Mouse (Mus musculus) heart, adult 11 months (tissue): ENCODE measurements around the gene Smarcb1.
A peak's percentile ranks its signal among the peaks of the same experiment; 100 is the strongest.

Source experiments
- DNase-seq: peaks from one replicate; pipeline ENCODE4 v3.0.0; 2022

The Smarcb1 gene

DNA sequence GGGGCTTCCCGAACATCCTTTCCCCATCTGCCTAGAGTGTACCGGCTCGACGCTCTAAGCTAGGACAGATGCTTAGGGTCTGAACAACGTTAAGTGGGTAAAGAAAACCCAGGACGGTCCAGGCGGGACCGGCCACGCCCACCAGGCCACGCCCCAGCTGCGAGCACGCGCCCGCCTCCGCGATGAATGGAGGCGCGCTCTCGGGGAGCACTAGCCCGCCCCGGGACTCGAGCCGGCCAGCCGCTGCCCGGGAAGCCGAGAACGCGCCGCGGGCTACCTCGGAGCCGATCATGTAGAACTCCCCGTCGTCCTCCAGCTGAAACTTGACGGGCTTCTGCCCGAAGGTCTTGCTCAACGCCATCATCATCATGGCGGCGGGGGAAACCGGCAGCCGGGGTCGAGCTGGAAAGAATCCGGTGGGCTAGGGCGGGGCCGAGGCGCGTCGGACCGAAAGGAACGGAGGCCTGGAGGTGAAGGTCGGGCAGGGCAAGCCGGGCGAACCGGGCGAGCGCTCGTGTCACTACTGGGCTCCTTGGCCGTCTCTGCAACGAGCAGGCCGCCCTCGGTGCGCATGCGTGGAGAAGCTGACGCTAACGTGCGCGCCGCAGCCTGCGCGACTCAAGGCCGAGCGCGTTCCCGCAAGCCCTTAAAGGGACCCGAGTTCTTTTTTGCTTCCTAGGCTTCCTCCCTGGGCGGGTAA, at the start of gene Smarcb1:
Smarcb1 (minus strand) TSS at position 592 of the 700 bp plus-strand sequence.
- DNase-seq, result peak; percentile 100

DNA sequence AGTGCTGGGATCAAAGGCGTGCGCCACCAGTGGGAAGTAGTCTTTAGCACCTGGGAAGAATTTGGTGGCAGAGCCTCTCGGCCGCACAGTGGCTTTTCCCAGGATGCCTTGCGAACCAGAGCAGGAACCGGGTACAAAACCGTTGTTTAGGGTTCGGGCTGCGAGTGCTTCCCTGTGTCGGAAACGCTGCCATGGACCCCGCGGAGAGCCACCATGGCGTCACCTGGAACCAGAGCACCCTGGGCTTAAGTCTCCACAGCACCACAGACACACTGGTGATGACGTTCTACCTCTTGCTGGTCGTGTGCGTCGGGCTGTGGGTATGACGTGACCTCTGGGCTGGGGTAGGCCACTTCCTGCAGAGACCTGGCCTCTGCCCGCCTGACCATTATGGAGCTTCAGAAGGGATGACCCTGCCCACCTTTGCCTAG, 33.0 kb upstream of the Smarcb1 start, which contains the start of gene Gm5134:
Gm5134 (plus strand) TSS at position 134 of the 431 bp plus-strand sequence.
- DNase-seq, result no peak

DNA sequence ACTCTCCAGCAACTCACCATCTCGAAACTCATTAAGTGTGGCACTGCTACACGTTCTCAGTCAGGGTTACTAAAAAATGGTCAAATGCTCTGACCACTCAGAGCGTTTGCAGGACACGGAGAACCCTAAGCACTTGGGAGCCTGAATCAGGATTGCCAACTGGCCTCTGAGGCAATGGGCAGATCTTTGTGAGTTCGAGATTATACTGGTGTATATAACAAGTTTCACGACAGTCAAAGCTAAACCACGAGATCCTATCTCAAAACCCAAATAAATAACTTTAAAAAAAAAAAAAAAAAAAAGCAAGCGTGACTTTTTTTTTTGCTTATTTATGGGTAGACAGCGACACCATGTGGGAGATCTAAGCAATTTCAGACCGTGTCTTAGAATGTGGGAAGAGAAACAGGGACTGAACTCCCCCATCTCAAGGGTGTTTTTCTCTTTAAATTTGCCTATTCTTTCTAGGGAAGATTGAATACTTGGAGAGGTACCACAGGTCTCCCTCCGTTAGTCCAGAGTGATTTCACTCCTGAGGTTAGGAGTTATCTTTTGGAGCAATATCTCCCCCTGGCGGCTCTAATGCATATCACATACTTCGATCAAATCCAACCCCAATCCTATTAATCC, 30.1 kb upstream of the Smarcb1 start:
- no peak for DNase-seq

DNA sequence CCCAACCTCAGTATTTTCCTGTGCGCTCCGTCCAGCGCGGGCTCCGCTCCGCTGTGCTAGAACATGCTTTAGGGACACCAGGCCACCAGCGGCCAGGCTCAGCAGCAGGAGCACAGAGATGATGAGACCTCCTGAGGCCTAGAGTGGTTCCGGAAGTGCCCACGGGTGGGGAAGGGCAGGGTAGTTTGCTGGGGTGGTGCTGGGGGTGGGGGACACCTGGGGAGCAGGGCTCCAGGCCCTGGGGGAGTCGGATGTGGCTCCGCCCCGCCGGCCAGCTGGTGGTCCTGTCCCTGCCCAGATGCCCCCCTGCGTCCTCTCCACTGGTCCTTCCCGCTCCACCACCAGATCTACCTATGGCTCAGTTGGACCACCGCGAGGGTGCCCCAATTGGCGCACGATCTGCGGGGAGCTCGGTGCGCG, 29.4 kb upstream of the Smarcb1 start:
- peak; percentile 91 for DNase-seq

DNA sequence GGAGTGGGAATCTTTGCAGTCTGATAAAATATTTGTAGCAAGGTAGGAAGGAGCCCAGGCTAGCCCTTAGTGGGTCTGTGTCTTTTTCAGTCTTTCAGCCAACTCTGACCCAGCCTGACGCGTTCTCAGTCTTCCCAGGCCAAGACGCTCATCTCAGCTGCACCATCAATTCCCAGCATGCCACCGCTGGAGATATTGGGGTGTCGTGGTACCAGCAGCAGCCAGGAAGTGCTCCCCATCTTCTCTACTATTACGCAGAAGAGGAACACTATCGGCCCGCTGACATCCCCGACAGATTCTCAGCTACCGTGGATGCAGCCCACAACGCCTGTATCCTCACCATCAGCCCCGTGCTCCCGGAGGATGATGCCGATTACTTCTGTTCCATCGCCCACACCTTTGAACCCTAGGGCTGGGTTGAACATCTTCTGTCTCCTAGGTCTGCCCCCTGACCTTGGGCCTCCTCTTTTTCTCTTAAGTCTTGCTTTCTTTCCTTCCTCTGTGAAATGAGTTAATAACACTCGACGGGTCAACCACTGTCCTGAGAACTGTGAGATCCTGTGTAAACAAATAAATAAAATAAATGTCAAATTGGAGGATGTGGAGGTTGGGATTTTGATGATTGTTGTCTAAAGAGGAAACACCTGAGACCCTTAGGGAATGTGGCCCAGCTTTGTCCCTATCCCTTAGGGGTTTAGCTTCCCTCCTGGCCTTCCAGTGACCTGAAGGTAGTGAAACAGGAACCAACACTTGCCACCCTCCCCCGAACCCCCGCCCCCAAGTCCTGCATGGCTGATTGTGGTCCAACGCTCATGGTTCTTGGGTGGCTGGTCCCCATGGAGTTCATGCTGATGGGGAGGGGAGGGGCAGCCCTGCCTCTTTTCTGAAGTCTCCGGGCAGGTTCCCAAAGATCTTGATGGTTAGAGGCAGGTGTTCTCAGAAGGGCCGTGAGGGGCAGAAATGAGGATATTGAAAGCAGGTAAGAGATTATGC, 27.9 kb upstream of the Smarcb1 start:
- peak; percentile 87 for DNase-seq

DNA sequence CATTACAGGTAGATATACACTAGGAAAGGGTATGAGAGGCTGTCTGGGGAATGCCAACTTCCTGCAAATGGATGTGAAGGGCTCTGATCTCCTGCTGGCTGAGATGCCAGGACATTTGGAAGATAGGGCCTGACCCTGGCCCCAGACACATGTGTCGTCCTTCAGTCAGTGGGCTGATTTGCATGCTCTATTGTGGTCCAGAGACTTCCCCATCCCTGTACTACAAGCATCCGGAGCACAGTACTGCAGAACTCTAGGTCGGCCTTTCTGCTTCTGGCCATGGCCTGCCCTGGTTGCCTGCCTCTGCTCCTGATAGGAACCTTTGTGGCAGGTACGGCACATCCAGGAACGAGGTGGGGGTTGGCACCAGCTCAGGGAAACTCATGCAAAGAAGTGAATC, 26.7 kb upstream of the Smarcb1 start:
- DNase-seq, result no peak

DNA sequence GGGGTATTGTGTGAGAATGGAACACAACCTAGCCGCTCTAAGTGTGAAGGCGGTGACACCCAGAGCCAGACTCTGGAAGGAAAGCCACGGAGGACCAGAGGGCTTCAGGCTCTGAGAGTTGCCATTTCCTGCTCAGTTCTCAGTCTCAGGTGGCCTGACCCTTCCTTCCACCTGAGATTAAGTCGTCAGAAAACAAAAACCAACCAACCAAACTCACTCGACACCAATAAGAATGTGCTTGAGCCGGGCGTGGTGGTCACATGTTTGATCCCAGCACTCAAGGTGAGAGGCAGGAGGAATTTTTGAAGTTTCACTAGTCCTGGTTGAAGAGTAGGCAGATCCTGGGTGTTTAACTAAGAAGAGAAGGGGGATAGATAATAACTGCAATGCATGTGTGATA, 24.5 kb upstream of the Smarcb1 start:
- DNase-seq, result no peak

DNA sequence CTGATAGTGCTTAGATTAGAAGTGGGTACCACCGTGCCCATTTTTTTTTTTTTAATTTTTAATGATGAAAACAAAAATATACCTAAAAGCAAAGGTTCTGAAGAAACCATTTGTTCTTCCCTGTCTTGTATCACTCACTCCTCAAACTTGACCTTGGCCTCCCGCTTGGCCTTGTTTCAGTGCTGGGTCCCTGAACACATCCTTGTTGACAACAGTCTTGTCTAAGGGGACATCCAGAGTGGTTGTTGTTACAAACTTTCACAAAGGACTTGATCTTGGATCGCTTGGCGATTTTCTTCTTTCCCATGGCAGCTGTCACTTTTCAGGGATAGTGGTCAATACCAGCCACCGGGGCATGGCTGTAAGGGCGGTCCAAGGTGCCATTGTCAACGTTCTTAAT, 23.8 kb upstream of the Smarcb1 start:
- DNase-seq, result no peak

DNA sequence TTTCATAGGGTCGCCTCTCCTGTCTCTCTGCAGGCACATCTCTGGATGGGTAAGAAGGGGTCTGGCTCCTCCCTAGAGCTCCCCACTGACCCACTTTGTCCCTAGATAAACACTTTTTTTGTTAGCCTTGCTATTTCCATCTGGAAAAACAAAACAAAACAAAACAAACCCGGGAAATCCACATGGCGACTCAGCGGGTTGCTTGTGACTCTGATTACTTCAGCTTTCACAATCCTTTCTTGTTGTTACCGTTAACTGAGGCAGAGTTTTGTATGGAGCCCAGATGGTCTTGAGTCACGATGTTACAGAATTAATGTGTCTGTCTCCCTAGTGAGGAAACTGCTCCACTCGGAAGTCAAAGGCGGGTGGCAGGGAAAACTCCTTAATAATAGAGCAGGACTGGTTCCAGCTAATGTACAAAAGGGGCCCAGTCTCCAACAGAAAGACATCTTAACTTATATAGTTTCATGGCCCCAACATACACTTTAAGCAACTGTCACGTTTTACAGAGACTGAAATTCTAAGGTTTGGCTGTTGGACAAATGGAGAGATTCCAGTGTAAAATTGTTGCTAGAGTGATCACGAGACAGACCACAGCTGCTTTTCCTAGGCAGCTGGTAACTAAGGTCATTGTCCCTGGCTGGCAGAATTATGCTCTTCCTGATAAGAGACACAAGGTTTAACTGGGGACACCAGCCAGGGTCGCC, 22.8 kb upstream of the Smarcb1 start:
- DNase-seq, result peak; percentile 94

DNA sequence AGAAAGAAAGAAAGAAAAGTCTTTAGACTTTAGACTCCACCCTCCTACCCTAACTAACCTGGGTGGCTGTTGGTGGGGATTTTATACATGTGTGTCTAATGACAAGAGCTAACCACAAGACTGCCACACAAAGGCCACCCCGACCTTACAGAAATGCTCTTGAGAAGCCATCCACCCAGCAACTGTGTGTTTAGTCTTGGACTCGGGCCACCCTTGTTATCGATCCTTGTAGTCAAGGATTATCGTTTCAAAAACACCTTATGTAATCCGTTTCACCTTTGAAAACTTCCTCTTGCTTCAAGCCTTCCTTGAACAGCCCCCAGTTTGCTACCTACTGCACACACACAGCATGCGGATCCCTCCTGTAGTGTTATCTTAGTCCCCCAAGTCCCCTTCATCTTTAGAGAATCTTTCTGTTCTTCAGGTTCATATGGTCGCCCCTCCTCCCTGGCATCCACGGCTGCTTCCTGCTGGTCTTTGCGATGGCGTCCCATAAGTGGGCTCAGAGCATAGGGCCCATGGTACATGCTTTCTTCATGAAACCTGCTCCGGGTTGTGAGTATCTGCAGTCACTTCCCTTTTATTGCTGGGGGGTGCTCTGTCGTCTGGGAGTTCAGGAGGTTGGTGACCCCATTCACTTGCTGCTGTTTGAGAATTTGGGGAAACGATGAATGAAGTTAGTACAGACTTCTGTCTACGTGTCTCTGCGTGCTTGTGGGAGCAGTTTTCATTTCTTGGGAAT, 21.5 kb upstream of the Smarcb1 start, which contains the start of gene Vpreb3:
Vpreb3 (plus strand) TSS at position 322 of the 742 bp plus-strand sequence.
- DNase-seq, result peak; percentile 83

DNA sequence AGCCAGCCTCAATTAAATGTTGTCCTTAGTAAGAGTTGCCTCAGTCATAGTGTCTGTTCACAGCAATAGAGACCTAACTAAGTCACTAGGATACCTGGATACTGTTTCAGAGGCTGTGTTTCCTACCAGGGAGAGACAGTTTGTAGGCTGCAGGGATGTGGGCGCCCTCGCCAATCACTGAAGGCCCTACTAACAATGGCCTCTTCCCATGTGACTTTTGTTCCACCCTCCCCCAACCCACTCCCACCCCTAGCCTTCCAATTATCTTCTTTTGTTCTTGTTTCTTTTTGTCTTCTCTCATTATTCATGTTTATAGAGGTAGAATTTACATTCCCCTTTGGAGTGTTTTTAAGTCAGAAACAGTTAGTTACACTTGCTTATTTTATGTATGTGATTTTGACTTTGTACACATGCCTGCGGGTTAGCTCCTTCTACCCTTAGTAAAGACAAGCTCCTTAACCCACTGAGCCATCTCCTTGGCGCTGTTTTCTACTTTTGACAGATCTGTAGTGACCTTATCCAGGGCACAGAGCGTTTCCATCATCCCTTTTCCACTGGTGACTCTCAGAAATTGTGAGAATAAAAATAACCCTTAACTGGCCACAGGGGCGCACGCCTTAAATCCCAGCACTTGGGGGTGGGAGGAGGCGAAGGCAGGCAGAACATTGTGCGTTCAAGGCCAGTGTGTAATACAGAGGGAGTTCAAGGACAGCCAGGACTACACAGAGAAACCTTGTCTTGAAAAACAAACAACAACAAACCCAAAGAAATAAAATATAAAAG, 19.8 kb upstream of the Smarcb1 start:
- no peak for DNase-seq

DNA sequence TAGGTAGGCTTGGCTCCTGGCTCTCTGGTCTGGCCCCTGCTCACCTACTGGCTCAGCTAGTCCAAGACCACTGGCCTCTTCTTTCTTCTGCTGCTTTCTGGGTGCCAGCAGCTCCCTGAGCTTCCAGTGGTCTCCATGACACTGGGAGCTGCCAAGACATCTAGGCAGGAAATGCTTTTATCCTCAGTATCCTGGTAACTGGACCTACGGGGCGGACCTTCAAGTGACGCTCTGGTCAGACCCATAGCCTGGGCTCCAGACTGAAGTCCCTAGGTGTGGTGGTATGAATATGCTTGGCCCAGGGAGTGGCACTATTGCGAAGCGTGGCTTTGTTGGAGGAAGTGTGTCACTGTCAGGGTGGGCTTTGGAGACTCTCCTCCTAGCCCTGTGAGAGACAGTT, 19.1 kb upstream of the Smarcb1 start, which contains the start of gene Gm867:
Gm867 (minus strand) TSS at position 153 of the 400 bp plus-strand sequence.
- peak; percentile 77 for DNase-seq

DNA sequence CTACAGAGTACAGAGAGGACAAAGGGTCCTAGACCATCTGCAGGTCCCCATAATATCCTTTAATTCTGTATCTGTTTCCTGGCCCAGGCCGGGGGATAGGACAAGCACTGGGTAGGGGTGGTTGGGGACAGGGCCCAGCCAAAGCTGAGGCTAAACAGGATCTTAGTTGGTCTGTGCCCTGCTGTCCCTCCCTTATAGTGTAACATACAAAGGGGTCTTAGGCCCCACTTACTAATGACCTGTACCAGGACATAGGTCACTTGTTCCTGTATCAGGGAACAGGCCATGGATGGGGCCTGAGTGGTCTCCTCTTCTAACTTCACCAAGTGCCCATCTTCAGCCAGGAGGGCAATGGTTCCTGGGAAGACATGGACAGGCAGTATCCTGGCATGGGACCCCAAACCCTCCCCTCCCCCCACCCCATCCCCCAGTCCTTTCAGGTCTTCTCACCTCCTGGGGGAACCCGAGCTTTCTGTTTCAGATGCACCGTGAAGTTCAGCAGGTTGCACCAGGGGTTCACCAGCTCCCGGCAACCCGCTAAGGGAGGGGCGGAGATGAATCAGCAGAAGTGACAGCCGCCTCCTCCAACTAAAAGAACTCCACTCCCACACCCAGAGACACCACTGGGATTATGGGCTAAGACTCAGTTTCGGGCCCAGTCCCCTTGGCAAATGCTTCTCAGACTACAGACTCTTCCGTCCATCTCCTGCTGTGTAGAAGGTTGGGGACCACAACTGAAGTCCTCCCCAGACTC, 18.2 kb upstream of the Smarcb1 start:
- peak; percentile 88 for DNase-seq

DNA sequence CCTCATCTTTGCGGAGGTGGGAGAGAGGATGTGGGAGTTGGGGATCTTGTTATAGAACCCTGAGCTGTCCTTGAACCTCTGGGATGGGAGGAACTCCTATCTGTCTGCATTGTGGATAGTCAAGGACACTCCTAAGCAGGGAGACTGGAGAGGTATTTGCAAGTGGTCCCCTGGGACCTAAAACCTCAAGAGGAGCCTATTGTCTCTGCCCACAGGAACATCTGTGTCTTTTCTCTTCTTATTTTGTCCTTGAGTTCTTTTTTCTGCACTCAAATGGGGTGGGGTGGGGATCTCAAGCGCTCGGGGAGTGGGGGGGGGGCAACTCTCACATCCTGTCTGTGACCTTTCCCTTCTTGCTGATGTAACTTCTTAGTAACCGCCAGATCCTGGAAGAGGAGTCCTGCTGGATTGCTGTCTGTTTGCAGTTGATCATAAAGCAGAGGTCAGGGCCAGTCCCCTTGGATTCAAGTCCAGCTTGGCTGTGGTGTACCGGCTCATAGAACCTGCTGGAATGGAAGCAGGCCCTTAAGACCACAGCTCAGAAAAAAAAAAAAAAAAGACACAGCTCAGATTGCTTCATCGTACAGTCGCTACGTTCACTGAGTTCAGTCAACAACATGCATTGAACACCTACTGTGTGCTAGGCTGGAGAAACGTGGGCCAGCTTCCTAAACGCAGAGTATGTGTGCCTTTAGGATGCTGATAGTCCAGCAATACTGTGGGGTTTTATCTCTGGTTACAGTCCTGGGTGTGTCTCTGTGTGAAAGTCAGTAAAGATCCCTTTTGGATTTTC, 16.6 kb upstream of the Smarcb1 start:
- peak; percentile 93 for DNase-seq

DNA sequence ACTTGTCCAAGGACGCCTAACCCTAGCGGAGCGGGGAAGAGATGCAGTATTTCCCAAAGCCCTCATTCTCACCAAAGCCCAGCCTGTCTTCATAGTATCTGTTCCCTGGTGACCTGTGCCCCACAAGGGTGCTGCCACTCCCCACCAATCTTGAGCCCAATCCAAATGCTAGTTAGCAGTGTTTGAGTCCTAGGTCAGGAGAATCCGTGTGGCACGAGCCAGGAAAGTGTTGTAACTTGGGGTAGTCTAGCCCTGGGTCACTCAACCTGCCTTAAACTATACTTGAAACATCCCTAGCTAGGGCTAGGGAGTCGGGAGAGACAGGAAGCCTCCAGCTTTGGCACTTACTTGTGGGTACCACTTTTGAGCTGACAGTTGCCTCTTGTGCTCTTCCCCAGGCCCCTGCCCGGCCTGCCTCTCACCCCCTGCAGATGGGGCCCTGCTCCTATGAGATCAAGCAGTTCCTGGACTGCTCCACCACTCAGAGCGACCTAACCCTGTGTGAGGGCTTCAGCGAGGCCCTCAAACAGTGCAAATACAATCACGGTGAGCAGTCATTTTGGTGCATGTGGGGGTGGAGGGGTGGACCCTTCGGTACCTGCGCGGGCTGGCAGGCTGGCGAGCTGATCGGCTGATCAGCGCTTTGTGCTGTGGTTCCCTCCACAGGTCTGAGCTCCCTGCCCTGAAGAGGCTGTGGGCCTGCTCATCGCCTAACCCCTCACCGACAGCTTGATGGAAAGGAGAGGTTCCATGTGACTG, 15.7 kb upstream of the Smarcb1 start:
- peak; percentile 93 for DNase-seq

DNA sequence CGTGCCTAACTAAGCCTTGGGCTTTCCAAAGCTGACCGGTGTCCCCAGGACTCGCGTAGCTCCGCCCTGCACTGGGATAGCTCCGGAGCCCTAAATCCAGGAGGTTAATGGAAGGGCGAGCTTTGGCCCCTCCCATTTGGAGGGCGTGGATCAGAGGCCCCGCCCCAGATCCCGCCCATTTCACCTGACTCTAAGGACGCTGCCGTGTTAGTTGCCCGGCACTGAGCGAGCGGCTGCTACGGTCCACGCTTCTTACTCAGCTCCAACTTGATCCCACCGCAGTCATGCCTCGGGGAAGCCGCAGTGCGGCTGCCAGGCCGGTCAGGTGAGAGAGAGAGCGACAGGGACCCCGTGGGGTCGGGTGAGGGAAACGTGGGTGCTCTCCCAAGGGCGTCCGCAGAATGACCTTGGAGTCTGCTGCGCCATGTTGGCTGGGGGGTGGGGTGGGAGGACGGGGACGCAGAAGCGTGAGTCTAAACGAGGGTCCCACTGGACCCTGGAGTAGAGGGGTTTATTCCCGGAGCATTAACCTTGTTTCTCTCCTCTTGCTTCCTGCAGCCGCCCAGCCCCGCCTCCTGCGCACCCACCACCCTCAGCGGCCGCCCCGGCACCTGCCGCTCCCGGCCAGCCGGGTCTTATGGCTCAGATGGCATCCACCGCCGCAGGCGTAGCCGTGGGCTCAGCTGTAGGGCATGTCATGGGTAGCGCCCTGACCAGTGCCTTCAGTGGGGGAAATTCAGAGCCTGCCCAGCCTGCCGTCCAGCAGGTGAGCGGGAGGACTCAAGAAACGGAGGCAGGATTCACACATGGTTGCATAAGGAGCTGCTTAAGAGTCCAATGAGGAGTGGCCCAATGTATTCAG, 14.5 kb upstream of the Smarcb1 start, which contains the start of gene Mmp11:
Mmp11 (minus strand) TSS at position 817 of the 862 bp plus-strand sequence.
- DNase-seq, result peak; percentile 98

DNA sequence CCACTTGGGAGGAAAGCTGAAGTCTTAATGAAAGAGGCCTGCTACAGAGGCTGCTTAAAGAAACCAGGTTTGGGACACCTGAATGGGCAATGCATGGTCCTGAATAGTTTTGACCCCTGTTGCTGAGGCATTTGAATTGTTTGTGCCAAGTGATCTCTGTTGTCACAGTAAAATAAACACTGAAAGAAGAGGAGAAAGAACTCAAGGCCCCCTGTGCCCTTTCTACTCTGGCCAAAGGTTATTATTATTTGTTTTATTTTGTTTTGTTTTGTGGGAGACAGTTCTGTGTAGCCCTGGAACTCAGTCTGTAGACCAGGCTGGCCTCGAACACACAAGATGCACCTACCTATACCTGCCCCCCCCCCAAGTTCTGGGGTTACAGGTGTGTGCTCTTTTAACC, 13.6 kb upstream of the Smarcb1 start:
- no peak for DNase-seq
